Mouse (Mus musculus) stomach, postnatal 0 days (tissue): Measurements from ENCODE around the gene Fgf10. TPM values are rescaled to one million over a fixed set of nuclear protein-coding genes. Genes with fewer than 3 reads are reported as not detected.

Experiments
- ATAC-seq: fragments of 200-750 bp; cut with Nextera tagmentation; 2 replicates; pipeline ENCODE4 v1.8.0; 2017; ENCODE audit not compliant: low FRiP score, low TSS enrichment
- DNase-seq: peaks from one replicate; pipeline ENCODE4 v3.0.0-alpha.2; 2016; ENCODE audit warnings: low spot score
- H3K27ac ChIP-seq: fragments of 300-500 bp; sonication (generic); replicated peaks from 2 replicates; pipeline ENCODE4 v1.5.1; 2014; ENCODE audit warnings: mild to moderate bottlenecking, control low read depth
- H3K27me3 ChIP-seq: fragments of 300-500 bp; sonication (generic); 2 replicates; pipeline ENCODE4 v1.6.1; 2014; ENCODE audit warnings: low read length; ENCODE audit not compliant: control insufficient read depth, insufficient read depth
- H3K36me3 ChIP-seq: fragments of 300-500 bp; sonication (generic); 2 replicates; pipeline ENCODE4 v1.6.1; 2014; ENCODE audit warnings: low read length, mixed read lengths; ENCODE audit not compliant: control insufficient read depth, insufficient read depth
- H3K4me1 ChIP-seq: fragments of 300-500 bp; sonication (generic); replicated peaks from 2 replicates; pipeline ENCODE4 v1.6.1; 2014; ENCODE audit warnings: antibody characterized with exemption; ENCODE audit not compliant: control insufficient read depth, insufficient read depth
- H3K4me2 ChIP-seq: fragments of 300-500 bp; sonication (generic); replicated peaks from 2 replicates; pipeline ENCODE4 v1.6.1; 2014; ENCODE audit warnings: low read depth, mild to moderate bottlenecking, control low read depth, moderate library complexity
- H3K4me3 ChIP-seq: fragments of 300-500 bp; sonication (generic); 2 replicates; pipeline ENCODE4 v1.5.1; 2014; ENCODE audit warnings: low read depth, low read length, control low read depth
- H3K9ac ChIP-seq: fragments of 300-500 bp; sonication (generic); 2 replicates; pipeline ENCODE4 v1.6.1; 2014; ENCODE audit warnings: mild to moderate bottlenecking, low read length, control low read depth, mixed read lengths
- H3K9me3 ChIP-seq: fragments of 300-500 bp; sonication (generic); 2 replicates; pipeline ENCODE4 v1.6.1; 2016; ENCODE audit warnings: low read length; ENCODE audit not compliant: control insufficient read depth
- CTCF ChIP-seq: IDR thresholded peaks from 2 replicates; pipeline ENCODE4 v1.5.1; 2016; ENCODE audit warnings: antibody characterized with exemption, low read depth, mild to moderate bottlenecking, moderate library complexity
- EP300 ChIP-seq: optimal IDR thresholded peaks from 2 replicates; pipeline ENCODE3; 2016; ENCODE audit warnings: antibody characterized with exemption
- WGBS: fragments of 180-500 bp; shearing (Covaris S2); extraction: QIAGEN DNeasy Blood & Tissue Kit; methylation state at CpG from one replicate; pipeline ENCODE4 v1.1.7; 2014; 5-methylcytosine and 5-hydroxymethylcytosine counted together
- polyA plus RNA-seq: library from polyadenylated mRNA; unstranded; fragments of >200 nt; fragmentation: Nextera tagmentation; extraction: Ambion mirVana; gene quantifications from 2 replicates; pipeline ENCODE4 v1.2.1, GENCODE M21; 2015

The Fgf10 gene
- polyA plus RNA-seq, 1 experiment from 2014 or later, result 1.3 TPM

- Histone ChIP-seq H3K36me3 (no peaks in the 10 kb centered on the region), H3K4me1 (no peaks in the 10 kb centered on the region), H3K9ac (no peak overlapping the region), H3K4me2 (no peak overlapping the region), H3K9me3 (no peaks in the 10 kb centered on the region), H3K27ac (no peak overlapping the region), H3K4me3 (no peak overlapping the region), H3K27me3 (no peaks in the 10 kb centered on the region)
- no peak for ATAC-seq
- TF ChIP-seq CTCF (no peak), EP300 (no peak)
- no peak for DNase-seq
- 49% methylated on average over 4 of the region's 4 CpGs for WGBS
Measured at GRCm38 (mm10) chr13:118791753-118792152, 122.2 kb downstream of the Fgf10 start.

GRCm38 (mm10) chr13:118792198-118792597 is 122.6 kb downstream of the Fgf10 start:
- Histone ChIP-seq H3K9me3 (no peaks in the 10 kb centered on the region), H3K9ac (no peak overlapping the region), H3K27ac (no peak overlapping the region), H3K4me1 (no peaks in the 10 kb centered on the region), H3K27me3 (no peaks in the 10 kb centered on the region), H3K36me3 (no peaks in the 10 kb centered on the region), H3K4me3 (no peak overlapping the region), H3K4me2 (no peak overlapping the region)
- 15% methylated on average over 4 of the region's 4 CpGs for WGBS
- TF ChIP-seq CTCF (no peak), EP300 (no peak)
- no peak for ATAC-seq
- DNase-seq, result no peak

GRCm38 (mm10) chr13:118800176-118800575 is 130.6 kb downstream of the Fgf10 start:
- Histone ChIP-seq H3K9ac (no peak overlapping the region), H3K9me3 (no peaks in the 10 kb centered on the region), H3K27ac (no peak overlapping the region), H3K4me2 (no peak overlapping the region), H3K36me3 (no peaks in the 10 kb centered on the region), H3K27me3 (no peaks in the 10 kb centered on the region), H3K4me1 (no peaks in the 10 kb centered on the region), H3K4me3 (no peak overlapping the region)
- 83% methylated on average over 4 of the region's 4 CpGs for WGBS
- TF ChIP-seq CTCF (no peak), EP300 (no peak)
- DNase-seq (no peak), ATAC-seq (no peak)

- H3K27ac ChIP-seq, result no peak overlapping the region
- no peak for TF ChIP-seq EP300
- TF ChIP-seq CTCF, result no peak
- no peaks in the 10 kb centered on the region for H3K9me3 ChIP-seq
- no peaks in the 10 kb centered on the region for H3K27me3 ChIP-seq
- H3K9ac ChIP-seq, result no peak overlapping the region
- no peaks in the 10 kb centered on the region for H3K36me3 ChIP-seq
- H3K4me1 ChIP-seq, result no peaks in the 10 kb centered on the region
- H3K4me2 ChIP-seq, result no peak overlapping the region
- WGBS, result 43% methylated on average over 3 of the region's 3 CpGs
- ATAC-seq (no peak), DNase-seq (no peak)
- H3K4me3 ChIP-seq, result no peak overlapping the region
Measured at GRCm38 (mm10) chr13:118806662-118807061, 137.1 kb downstream of the Fgf10 start.

GRCm38 (mm10) chr13:118819785-118820184 is 150.2 kb downstream of the Fgf10 start:
- DNase-seq (no peak), ATAC-seq (no peak)
- TF ChIP-seq CTCF, result no peak
- no peak for TF ChIP-seq EP300
- H3K4me3 ChIP-seq, result no peak overlapping the region
- no peak overlapping the region for H3K4me2 ChIP-seq
- H3K9me3 ChIP-seq, result no peaks in the 10 kb centered on the region
- no peaks in the 10 kb centered on the region for H3K27me3 ChIP-seq
- no peak overlapping the region for H3K9ac ChIP-seq
- no peaks in the 10 kb centered on the region for H3K36me3 ChIP-seq
- H3K4me1 ChIP-seq, result no peaks in the 10 kb centered on the region
- H3K27ac ChIP-seq, result no peak overlapping the region
- WGBS, result 87% methylated on average over 6 of the region's 6 CpGs

- Histone ChIP-seq H3K9me3 (no peaks in the 10 kb centered on the region), H3K4me2 (no peak overlapping the region), H3K27ac (no peak overlapping the region), H3K4me1 (no peaks in the 10 kb centered on the region), H3K9ac (no peak overlapping the region), H3K36me3 (no peaks in the 10 kb centered on the region), H3K4me3 (no peak overlapping the region), H3K27me3 (no peaks in the 10 kb centered on the region)
- TF ChIP-seq EP300 (no peak), CTCF (no peak)
- WGBS, result 61% methylated on average over 2 of the region's 2 CpGs
- DNase-seq, result no peak
- no peak for ATAC-seq
Measured at GRCm38 (mm10) chr13:118823113-118823512, 153.5 kb downstream of the Fgf10 start.
